Mouse (Mus musculus) hindbrain, embryonic 14.5 days (tissue): ENCODE measurements around the gene Morn3. TPM values are rescaled to one million over a fixed set of nuclear protein-coding genes. Genes with fewer than 3 reads are reported as not detected.
A peak's percentile ranks its signal among the peaks of the same experiment; 100 is the strongest.

ENCODE experiments used
- ATAC-seq: fragments of 200-750 bp; cut with Nextera tagmentation; 2 replicates; pipeline ENCODE4 v1.8.0; 2017; ENCODE audit warnings: moderate number of reproducible peaks, mild to moderate bottlenecking, moderate TSS enrichment, moderate library complexity; ENCODE audit not compliant: low FRiP score
- DNase-seq: peaks from one replicate; pipeline ENCODE4 v3.0.0-alpha.2; 2015; ENCODE audit warnings: low spot score
- H3K27ac ChIP-seq: fragments of 300-500 bp; sonication (generic); 2 replicates; pipeline ENCODE4 v1.5.1; 2014; ENCODE audit warnings: mild to moderate bottlenecking, moderate library complexity
- H3K27me3 ChIP-seq: fragments of 300-500 bp; sonication (generic); 2 replicates; pipeline ENCODE4 v1.6.1; 2014; ENCODE audit warnings: mild to moderate bottlenecking, low read length, mixed read lengths; ENCODE audit not compliant: control insufficient read depth, insufficient read depth
- H3K36me3 ChIP-seq: fragments of 300-500 bp; sonication (generic); replicated peaks from 2 replicates; pipeline ENCODE4 v1.6.1; 2014; ENCODE audit not compliant: control insufficient read depth, insufficient read depth
- H3K4me1 ChIP-seq: fragments of 300-500 bp; sonication (generic); replicated peaks from 2 replicates; pipeline ENCODE4 v1.6.1; 2014; ENCODE audit warnings: antibody characterized with exemption, low read length, mixed read lengths; ENCODE audit not compliant: control insufficient read depth, insufficient read depth
- H3K4me2 ChIP-seq: fragments of 300-500 bp; sonication (generic); replicated peaks from 2 replicates; pipeline ENCODE4 v1.6.1; 2014; ENCODE audit warnings: mild to moderate bottlenecking, moderate library complexity
- H3K4me3 ChIP-seq: fragments of 300-500 bp; sonication (generic); replicated peaks from 2 replicates; pipeline ENCODE4 v1.5.1; 2014; ENCODE audit warnings: mild to moderate bottlenecking, low read length
- H3K9ac ChIP-seq: fragments of 300-500 bp; sonication (generic); 2 replicates; pipeline ENCODE4 v1.6.1; 2014
- H3K9me3 ChIP-seq: fragments of 300-500 bp; sonication (generic); 2 replicates; pipeline ENCODE4 v1.6.1; 2016; ENCODE audit warnings: low read length; ENCODE audit not compliant: control insufficient read depth
- WGBS: fragments of 180-500 bp; shearing (Covaris S2); extraction: QIAGEN DNeasy Blood & Tissue Kit; methylation state at CpG from one replicate; pipeline ENCODE4 v1.1.7; 2014; 5-methylcytosine and 5-hydroxymethylcytosine counted together
- polyA plus RNA-seq: library from polyadenylated mRNA; unstranded; fragments of >200 nt; fragmentation: Nextera tagmentation; extraction: Ambion mirVana; gene quantifications from 2 replicates; pipeline ENCODE4 v1.2.1, GENCODE M21; 2014

Gene Morn3
- polyA plus RNA-seq, 1 experiment from 2014 or later: 0.79 TPM

- Histone ChIP-seq H3K4me3 (peak within 1 kb of the TSS; percentile 63), H3K36me3 (no peaks in the 10 kb centered on the region), H3K9ac (peak within 1 kb of the TSS; percentile 69), H3K27me3 (no peaks in the 10 kb centered on the region), H3K4me2 (peak within 1 kb of the TSS; percentile 99), H3K27ac (peak within 1 kb of the TSS; percentile 71), H3K9me3 (no peaks in the 10 kb centered on the region), H3K4me1 (peaks cover 43% of the 10 kb centered on the region)
- WGBS: under 1% methylated on average over 15 of the region's 15 CpGs
- ATAC-seq: peak; percentile 52; the same call in 1 of the 2 replicates
- DNase-seq: peak; percentile 49
Measured at GRCm38 (mm10) chr5:122989551-122990330, 57.1 kb downstream of the Morn3 start, which contains the start of gene Kdm2b. Kdm2b (minus strand) TSS chr5:122989823.

DNA sequence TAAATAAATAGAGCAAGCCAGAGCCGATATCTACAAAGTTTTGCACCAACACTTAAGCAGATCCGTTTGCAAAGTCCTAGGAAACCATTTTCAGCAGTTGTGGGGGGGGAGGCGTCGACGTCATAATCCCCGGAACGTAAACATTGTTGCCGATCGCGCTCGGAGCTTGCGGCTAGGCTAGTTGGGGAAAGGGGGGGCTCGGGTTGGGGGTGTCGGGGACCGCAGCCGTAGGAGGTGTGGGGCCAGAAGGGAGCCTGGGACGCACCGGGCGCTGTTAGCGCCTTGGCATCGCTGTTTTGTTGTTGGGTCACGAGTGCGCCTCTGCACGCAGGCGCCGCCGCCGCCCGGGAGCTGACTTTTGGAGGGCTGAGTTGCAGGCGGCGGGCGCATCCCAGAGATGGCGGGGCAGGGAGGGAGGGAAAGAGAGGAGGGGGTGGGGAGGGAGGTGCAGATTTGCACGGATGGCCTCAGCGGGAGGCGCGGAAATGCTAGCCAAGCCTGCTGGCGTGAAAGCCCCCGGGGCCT lies 57.8 kb downstream of the Morn3 start:
- Histone ChIP-seq H3K27ac (peak overlapping the region; percentile 71), H3K4me3 (peak overlapping the region; percentile 63), H3K9ac (peak overlapping the region; percentile 69), H3K4me2 (peak overlapping the region; percentile 99), H3K4me1 (peaks cover 43% of the 10 kb centered on the region), H3K27me3 (no peaks in the 10 kb centered on the region), H3K36me3 (no peaks in the 10 kb centered on the region), H3K9me3 (no peaks in the 10 kb centered on the region)
- peak; percentile 52; the same call in 1 of the 2 replicates for ATAC-seq
- peak; percentile 77 for DNase-seq
- whole genome bisulfite sequencing: under 1% methylated on average over 37 of the region's 39 CpGs

DNA sequence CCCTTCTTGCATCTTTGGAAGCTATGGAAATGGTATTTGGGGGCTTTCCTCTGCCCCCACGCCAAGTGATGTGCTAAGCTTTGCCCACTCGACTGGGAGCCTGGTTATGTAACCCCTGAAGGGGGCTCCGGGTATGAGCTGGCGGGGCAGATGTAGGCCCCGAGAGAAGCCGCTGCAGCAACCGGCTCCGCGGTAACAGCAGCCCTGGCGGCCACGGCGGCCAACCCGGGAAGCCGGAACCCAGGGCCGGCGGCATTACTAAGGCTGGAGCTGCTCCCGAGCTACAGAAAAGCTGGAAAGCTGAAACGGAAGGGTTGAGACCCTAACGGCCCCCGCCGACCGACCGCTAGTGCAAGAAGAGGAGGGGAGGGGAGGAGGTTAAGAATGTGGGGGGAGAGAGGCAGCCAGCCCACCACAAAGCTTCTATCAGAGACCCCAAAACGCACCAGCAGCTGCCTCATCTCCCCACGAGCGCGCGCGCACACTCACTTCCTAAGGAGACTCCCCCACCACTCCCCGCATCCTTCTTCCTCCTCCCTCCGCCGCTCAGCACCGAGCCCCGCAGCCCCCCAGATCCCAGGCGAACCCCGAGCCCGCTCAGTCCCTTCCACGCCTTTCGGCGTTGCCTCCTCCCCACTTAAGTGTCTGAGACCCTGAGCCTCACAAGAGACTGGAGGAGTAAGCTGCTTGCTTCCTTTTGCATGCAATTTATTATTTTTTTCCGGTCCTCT lies 58.6 kb downstream of the Morn3 start:
- no peaks in the 10 kb centered on the region for H3K9me3 ChIP-seq
- H3K27me3 ChIP-seq: no peaks in the 10 kb centered on the region
- H3K36me3 ChIP-seq: no peaks in the 10 kb centered on the region
- peak overlapping the region; percentile 71 for H3K27ac ChIP-seq
- peak overlapping the region; percentile 69 for H3K9ac ChIP-seq
- no peak for ATAC-seq
- peak; percentile 46 for DNase-seq
- 0% methylated on average over 39 of the region's 41 CpGs for WGBS
- H3K4me3 ChIP-seq: peak overlapping the region; percentile 63
- peak overlapping the region; percentile 99 for H3K4me2 ChIP-seq
- peaks cover 43% of the 10 kb centered on the region for H3K4me1 ChIP-seq

GRCm38 (mm10) chr5:122987211-122988020 lies 59.4 kb downstream of the Morn3 start:
- 1% methylated on average over 39 of the region's 39 CpGs for WGBS
- Histone ChIP-seq H3K36me3 (no peaks in the 10 kb centered on the region), H3K9ac (peak overlapping the region; percentile 69), H3K4me1 (peaks cover 43% of the 10 kb centered on the region), H3K27me3 (no peaks in the 10 kb centered on the region), H3K9me3 (no peaks in the 10 kb centered on the region), H3K4me2 (peak overlapping the region; percentile 99), H3K27ac (0 out of 2 replicates have a peak overlapping the region, but pooled peaks have one; percentile 71), H3K4me3 (peak overlapping the region; percentile 63)
- ATAC-seq (peak; percentile 47; the same call in 1 of the 2 replicates), DNase-seq (no peak)

GRCm38 (mm10) chr5:122986091-122986493 lies 60.7 kb downstream of the Morn3 start:
- H3K4me3 ChIP-seq: no peak overlapping the region
- H3K9ac ChIP-seq: no peak overlapping the region
- H3K27ac ChIP-seq: no peak overlapping the region
- H3K9me3 ChIP-seq: no peaks in the 10 kb centered on the region
- ATAC-seq (no peak), DNase-seq (no peak)
- no peaks in the 10 kb centered on the region for H3K27me3 ChIP-seq
- H3K4me1 ChIP-seq: peaks cover 41% of the 10 kb centered on the region
- WGBS: 20% methylated on average over 8 of the region's 8 CpGs
- H3K4me2 ChIP-seq: peak overlapping the region; percentile 99; the same call in 1 of the 2 replicates
- no peaks in the 10 kb centered on the region for H3K36me3 ChIP-seq

Other genes starting within 250 kb of the Morn3 start
- 487 and 525 TPM in 2 replicates for gene Anapc5, start 225.7 kb downstream of the Morn3 start, polyA plus RNA-seq
- 46.2 and 54.8 TPM in 2 replicates for gene Rnf34, start 197.0 kb downstream of the Morn3 start, polyA plus RNA-seq
- 80.8 and 87.1 TPM in 2 replicates for gene Kdm2b, start 57.2 kb downstream of the Morn3 start, polyA plus RNA-seq
- 16.2 and 18.0 TPM in 2 replicates for gene Orai1, start 31.9 kb downstream of the Morn3 start, polyA plus RNA-seq
- 13.0 and 14.0 TPM in 2 replicates for gene Tmem120b, start 21.4 kb upstream of the Morn3 start, polyA plus RNA-seq
- gene Rhof, start 85.7 kb upstream of the Morn3 start, polyA plus RNA-seq: 13.0 and 17.5 TPM in 2 replicates
- 12.6 and 12.7 TPM in 2 replicates for gene Setd1b, start 95.2 kb upstream of the Morn3 start, polyA plus RNA-seq
- 59.1 and 66.8 TPM in 2 replicates for gene Psmd9, start 122.4 kb upstream of the Morn3 start, polyA plus RNA-seq
- gene Hpd, start 135.7 kb upstream of the Morn3 start, polyA plus RNA-seq: not detected in 2 replicates
- gene Wdr66, start 205.1 kb upstream of the Morn3 start, polyA plus RNA-seq: 1.6 TPM in 2 replicates